Mouse (Mus musculus) myocyte (in vitro differentiated cells): ENCODE results near the gene G3bp1.

Source experiments
- E2F4 ChIP-seq: IDR thresholded peaks from one replicate; pipeline ENCODE4 v1.6.1; 2011; ENCODE audit warnings: mild to moderate bottlenecking, control low read depth, moderate library complexity; ENCODE audit not compliant: insufficient read depth
- MAX ChIP-seq: IDR thresholded peaks from one replicate; pipeline ENCODE4 v1.6.1; 2011; ENCODE audit warnings: low read depth, mild to moderate bottlenecking, control low read depth
- USF1 ChIP-seq: IDR thresholded peaks from one replicate; pipeline ENCODE4 v1.6.1; 2011; ENCODE audit warnings: low read depth, mild to moderate bottlenecking, control low read depth, moderate library complexity

- TF ChIP-seq MAX (no peak), USF1 (no peak), E2F4 (no peak)
Observed at GRCm38 (mm10) chr11:55505485-55505884, 36.0 kb downstream of the G3bp1 start.
